In genomic region chr14:67156366-67156765, GRCm38 (mm10) we compare ENCODE assay signal across 13 mouse cellular contexts.
A peak's percentile ranks its signal among the peaks of the same experiment; 100 is the strongest.
DNase-seq lines count a peak whose midpoint lies in the region; ATAC-seq lines count a peak whose summit lies in the region.
"Had no signal": no experiment of that assay in that cellular context is flagged by ENCODE, and none has a peak within 500 bp of the region (broad histone marks: within the 10 kb centered on the region; RNA-seq: fewer than 3 reads in every experiment).

No protein-coding gene starts in this region.

- DNase-seq in frontal cortex, postnatal 14 days (ENCODE audit: low spot score in 2 of 2): no peak
- peak; percentile 54 for DNase-seq in 3T3-L1 (ENCODE audit: low read depth, low spot score)
- peak; percentile 88 for DNase-seq in brain, adult 2 months (ENCODE audit: low read depth, low spot score)
- peak; percentile 53 to 72 for DNase-seq in cerebellum, postnatal 25 days
- no peak for DNase-seq in ovary, adult 18-20 months (ENCODE audit: low spot score)
- no peak for DNase-seq in thymus, postnatal 10 days (ENCODE audit: low spot score in 2 of 2)
- DNase-seq: gastrocnemius, postnatal 10 days; kidney, postnatal 14 days; layer of hippocampus, adult 9-11 months; right cerebral cortex, postnatal 14 days; thymus, postnatal 14 days had no signal

- ATAC-seq in frontal cortex, adult (ENCODE audit: low TSS enrichment): peak; percentile 91
- ATAC-seq: forebrain, embryonic 13.5 days had no signal

Comparison
In these comparisons a context has a peak if more than half of its experiments do, and no peak if none do; other contexts are left out.
1. DNase-seq: peak in 3T3-L1 (single experiment), brain, adult 2 months (single experiment) and cerebellum, postnatal 25 days (2 of 2); none in frontal cortex, postnatal 14 days (0 of 2), ovary, adult 18-20 months (single experiment) and thymus, postnatal 10 days (0 of 2).